ENCODE assay signal across 8 mouse cellular contexts in the genomic region with DNA sequence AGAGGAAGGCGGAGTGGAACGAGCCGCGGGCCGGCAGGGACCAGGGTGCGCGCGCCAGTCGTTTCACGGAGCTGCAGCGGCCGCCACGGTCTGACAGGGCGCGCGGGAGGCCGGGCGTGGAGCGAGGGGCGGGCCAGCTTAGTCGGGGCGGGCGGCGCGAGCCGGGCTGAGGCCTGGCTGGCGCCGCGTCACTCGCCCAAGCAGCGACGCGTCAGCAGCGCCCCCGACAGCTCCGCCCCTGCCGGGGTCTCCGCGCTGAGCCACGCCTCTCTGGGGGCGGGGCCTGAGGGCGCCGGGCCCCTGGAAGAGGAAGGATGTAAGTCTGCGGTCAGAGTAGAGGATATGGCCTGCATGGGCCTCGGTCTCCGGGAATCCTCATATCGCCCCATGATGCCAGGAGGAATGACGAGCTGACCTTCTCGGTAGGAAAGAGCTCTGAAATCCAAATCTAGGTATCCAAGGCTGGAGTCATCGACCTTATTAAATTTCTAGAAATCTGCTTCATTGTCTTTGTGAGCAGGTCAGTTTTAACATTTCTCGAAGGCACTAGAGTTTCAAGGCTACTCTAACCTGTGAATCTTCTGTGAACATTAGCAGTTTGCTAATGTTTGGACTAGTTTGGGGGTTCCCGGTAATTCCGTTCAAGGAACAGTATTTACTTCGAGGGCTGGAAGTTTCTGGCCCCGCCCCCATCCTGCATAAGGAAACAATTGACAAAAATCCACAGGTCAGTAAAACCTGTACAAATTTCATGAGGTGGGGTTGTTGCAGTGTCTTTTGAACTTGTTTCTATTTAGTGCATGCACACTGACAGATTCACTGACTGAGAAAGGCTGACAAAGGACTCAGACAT. TPM values are rescaled to one million over a fixed set of nuclear protein-coding genes. Genes with fewer than 3 reads are reported as not detected.
DNase-seq lines count a peak whose midpoint lies in the region; ATAC-seq and TF ChIP-seq lines count a peak whose summit lies in the region.

A gene (minus strand): TSS at position 228 of the 853 bp plus-strand sequence.

- ATAC-seq in forebrain, embryonic 13.5 days: peak; percentile 99
- peak; percentile 98 for ATAC-seq in liver, postnatal 0 days
- ATAC-seq in neural tube, embryonic 14.5 days (ENCODE audit: low read depth): peak; percentile 100

- H3K9ac ChIP-seq in forebrain, embryonic 13.5 days: peak within 1 kb of the TSS; percentile 80
- H3K9ac ChIP-seq in liver, postnatal 0 days (replicated peaks): peak within 1 kb of the TSS; percentile 69
- peak within 1 kb of the TSS; percentile 52 for H3K9ac ChIP-seq in neural tube, embryonic 14.5 days (replicated peaks; ENCODE audit: low read depth, low read length)

- H3K4me1 ChIP-seq in E14TG2a.4 (replicated peaks; ENCODE audit: low read depth, low read length): peaks cover 9% of the 10 kb centered on the region
- H3K4me1 ChIP-seq in forebrain, embryonic 13.5 days: peaks cover 6% of the 10 kb centered on the region; the same call in 1 of the 2 replicates
- H3K4me1 ChIP-seq in liver, postnatal 0 days (ENCODE audit: insufficient read depth): peaks cover 11% of the 10 kb centered on the region; the same call in 1 of the 2 replicates
- H3K4me1 ChIP-seq in neural tube, embryonic 14.5 days (ENCODE audit: control insufficient read depth, insufficient read depth, low read length): no peaks in the 10 kb centered on the region

- H3K9me3 ChIP-seq in E14TG2a.4 (ENCODE audit: low read length): peaks cover 7% of the 10 kb centered on the region; the same call in 1 of the 2 replicates
- no peaks in the 10 kb centered on the region for H3K9me3 ChIP-seq in forebrain, embryonic 13.5 days (replicated peaks)
- no peaks in the 10 kb centered on the region for H3K9me3 ChIP-seq in liver, postnatal 0 days (ENCODE audit: low read length)
- no peaks in the 10 kb centered on the region for H3K9me3 ChIP-seq in neural tube, embryonic 14.5 days (ENCODE audit: control insufficient read depth, low read length)

- H3K36me3 ChIP-seq in E14TG2a.4 (ENCODE audit: insufficient read depth, low read length): no peaks in the 10 kb centered on the region
- peaks cover 1% of the 10 kb centered on the region; the same call in 1 of the 2 replicates for H3K36me3 ChIP-seq in forebrain, embryonic 13.5 days (ENCODE audit: poor library complexity, severe bottlenecking)
- H3K36me3 ChIP-seq in liver, postnatal 0 days (replicated peaks; ENCODE audit: insufficient read depth, low read length): no peaks in the 10 kb centered on the region
- H3K36me3 ChIP-seq in neural tube, embryonic 14.5 days (ENCODE audit: control insufficient read depth, insufficient read depth, low read length): no peaks in the 10 kb centered on the region

- peak; percentile 83 for DNase-seq in c-Kit-positive CD71-positive TER-119-positive erythroid progenitor cells, embryonic 14.5 days (ENCODE audit: low spot score)
- DNase-seq in heart, postnatal 10 days: peak; percentile 94 to 96
- peak; percentile 90 for DNase-seq in large intestine, adult 2 months (ENCODE audit: low read depth, low spot score)
- DNase-seq in liver, postnatal 0 days: peak; percentile 91
- peak; percentile 93 for DNase-seq in testis, postnatal 10 days (ENCODE audit: low spot score)

- no peak within 1 kb of the TSS for H3K27ac ChIP-seq in forebrain, embryonic 13.5 days
- H3K27ac ChIP-seq in liver, postnatal 0 days (ENCODE audit: low read depth): peak within 1 kb of the TSS; percentile 66
- peak within 1 kb of the TSS; percentile 11; the same call in 1 of the 2 replicates for H3K27ac ChIP-seq in neural tube, embryonic 14.5 days (ENCODE audit: low read depth, low read length)

- peak within 1 kb of the TSS; percentile 86 for H3K4me2 ChIP-seq in forebrain, embryonic 13.5 days
- peak within 1 kb of the TSS; percentile 95 for H3K4me2 ChIP-seq in liver, postnatal 0 days (ENCODE audit: low read depth, low read length)
- peak within 1 kb of the TSS; percentile 65 for H3K4me2 ChIP-seq in neural tube, embryonic 14.5 days (ENCODE audit: low read depth, low read length)

- intact Hi-C loops in heart, postnatal 10 days (cut with DNase I): no loop called here

- H3K4me3 ChIP-seq in E14TG2a.4 (replicated peaks; ENCODE audit: low read length): peak within 1 kb of the TSS; percentile 93
- H3K4me3 ChIP-seq in forebrain, embryonic 13.5 days: peak within 1 kb of the TSS; percentile 77
- peak within 1 kb of the TSS; percentile 70 for H3K4me3 ChIP-seq in liver, postnatal 0 days (ENCODE audit: low read depth, low read length)
- peak within 1 kb of the TSS; percentile 52 for H3K4me3 ChIP-seq in neural tube, embryonic 14.5 days (ENCODE audit: low read depth, low read length)

- no peak for TF ChIP-seq CTCF in E14TG2a.4 (conservative IDR thresholded peaks at IDR 0.05; ENCODE audit: low read length)
- no peak for TF ChIP-seq CTCF in liver, postnatal 0 days (IDR thresholded peaks at IDR 0.05; ENCODE audit: low read depth)

- 4% methylated on average over 52 of the region's 55 CpGs for WGBS in forebrain, embryonic 13.5 days
- under 1% methylated on average over 55 of the region's 55 CpGs for WGBS in large intestine, adult 2 months
- WGBS in liver, postnatal 0 days (ENCODE audit: insufficient replicate concordance): 2% methylated on average over 39 of the region's 55 CpGs
- 7% methylated on average over 37 of the region's 55 CpGs for WGBS in neural tube, embryonic 14.5 days

- H3K27me3 ChIP-seq in E14TG2a.4 (ENCODE audit: insufficient read depth, low read length): no peaks in the 10 kb centered on the region
- no peaks in the 10 kb centered on the region for H3K27me3 ChIP-seq in forebrain, embryonic 13.5 days
- no peaks in the 10 kb centered on the region for H3K27me3 ChIP-seq in liver, postnatal 0 days (ENCODE audit: insufficient read depth, low read length)
- no peaks in the 10 kb centered on the region for H3K27me3 ChIP-seq in neural tube, embryonic 14.5 days (ENCODE audit: control insufficient read depth, insufficient read depth, low read length)

- no peak for TF ChIP-seq EP300 in liver, postnatal 0 days (IDR thresholded peaks at IDR 0.05; ENCODE audit: low read depth)

RNA-seq across cellular contexts. Expression of the gene that starts here (rescaled TPM):
- polyA plus RNA-seq in forebrain, embryonic 13.5 days (2015; fragmentation: Nextera tagmentation; extraction: Ambion mirVana): 27.0 and 28.5 TPM in 2 replicates
- 1 to 10 TPM; 8.6 to 8.8 TPM for total RNA-seq in heart, postnatal 10 days (2021)
- polyA plus RNA-seq in large intestine, adult 2 months (2012; rRNA removed): 270 and 273 TPM in 2 replicates
- 4.4 and 4.9 TPM in 2 replicates for polyA plus RNA-seq in liver, postnatal 0 days (2015; fragmentation: Nextera tagmentation; extraction: Ambion mirVana)
- polyA plus RNA-seq in neural tube, embryonic 14.5 days (2014; fragmentation: Nextera tagmentation; extraction: Ambion mirVana): 38.1 and 40.5 TPM in 2 replicates
